Mouse (Mus musculus) cerebellum, adult 2 months (tissue): ENCODE measurements around the gene Hist1h1d. TPM values are rescaled to one million over a fixed set of nuclear protein-coding genes. Genes with fewer than 3 reads are reported as not detected.

ENCODE experiments used
- DNase-seq, 2 experiments: peaks; one replicate each; pipeline ENCODE4 v3.0.0; 2021
- H3K27ac ChIP-seq: fragments of 200-500 bp; 2 replicates; pipeline ENCODE4 v1.5.1; 2012; ENCODE audit warnings: low read length, control low read depth, inconsistent platforms; ENCODE audit not compliant: insufficient read depth
- H3K27me3 ChIP-seq: fragments of 200-500 bp; 2 replicates; pipeline ENCODE4 v1.6.1; 2012; ENCODE audit warnings: inconsistent platforms, mild to moderate bottlenecking, low read length, moderate library complexity; ENCODE audit not compliant: control insufficient read depth, insufficient read depth
- H3K4me1 ChIP-seq: fragments of 200-500 bp; 2 replicates; pipeline ENCODE4 v1.6.1; 2011; ENCODE audit warnings: low read length; ENCODE audit not compliant: control insufficient read depth, insufficient read depth
- H3K4me3 ChIP-seq: fragments of 200-500 bp; replicated peaks from 2 replicates; pipeline ENCODE3; 2011; ENCODE audit warnings: mild to moderate bottlenecking, low read depth, low read length, control low read depth; ENCODE audit not compliant: insufficient read depth
- CTCF ChIP-seq: fragments of 200-500 bp; IDR thresholded peaks from 2 replicates; pipeline ENCODE4 v1.5.1; 2011; ENCODE audit warnings: low read depth, mild to moderate bottlenecking, control low read depth, low read length, moderate library complexity, borderline replicate concordance; ENCODE audit not compliant: insufficient read depth
- POLR2A ChIP-seq: fragments of 200-500 bp; IDR thresholded peaks from 2 replicates; pipeline ENCODE4 v1.6.1; 2011; ENCODE audit warnings: low read length, control low read depth, borderline replicate concordance; ENCODE audit not compliant: insufficient read depth
- WGBS: fragments of 180-500 bp; shearing (Covaris S2); methylation state at CpG from one replicate; pipeline ENCODE4 v1.1.7; 2018; 5-methylcytosine and 5-hydroxymethylcytosine counted together
- polyA plus RNA-seq: library from polyadenylated mRNA; depleted of rRNA; stranded (reverse); fragments of >200 nt; gene quantifications from 2 replicates; pipeline ENCODE4 v1.2.3, GENCODE M21; 2012

The Hist1h1d gene
- polyA plus RNA-seq, 1 experiment = 0.05 TPM

- TF ChIP-seq CTCF = no peak
- no peak for TF ChIP-seq POLR2A
- no peak overlapping the region for H3K4me3 ChIP-seq
- H3K27ac ChIP-seq = no peak overlapping the region
- no peaks in the 10 kb centered on the region for H3K27me3 ChIP-seq
- WGBS = 77% methylated on average over 7 of the region's 7 CpGs
- no peak for DNase-seq
- H3K4me1 ChIP-seq = no peaks in the 10 kb centered on the region
These were observed 23.4 kb downstream of the Hist1h1d start for GRCm38 (mm10) chr13:23576351-23576881.

DNA sequence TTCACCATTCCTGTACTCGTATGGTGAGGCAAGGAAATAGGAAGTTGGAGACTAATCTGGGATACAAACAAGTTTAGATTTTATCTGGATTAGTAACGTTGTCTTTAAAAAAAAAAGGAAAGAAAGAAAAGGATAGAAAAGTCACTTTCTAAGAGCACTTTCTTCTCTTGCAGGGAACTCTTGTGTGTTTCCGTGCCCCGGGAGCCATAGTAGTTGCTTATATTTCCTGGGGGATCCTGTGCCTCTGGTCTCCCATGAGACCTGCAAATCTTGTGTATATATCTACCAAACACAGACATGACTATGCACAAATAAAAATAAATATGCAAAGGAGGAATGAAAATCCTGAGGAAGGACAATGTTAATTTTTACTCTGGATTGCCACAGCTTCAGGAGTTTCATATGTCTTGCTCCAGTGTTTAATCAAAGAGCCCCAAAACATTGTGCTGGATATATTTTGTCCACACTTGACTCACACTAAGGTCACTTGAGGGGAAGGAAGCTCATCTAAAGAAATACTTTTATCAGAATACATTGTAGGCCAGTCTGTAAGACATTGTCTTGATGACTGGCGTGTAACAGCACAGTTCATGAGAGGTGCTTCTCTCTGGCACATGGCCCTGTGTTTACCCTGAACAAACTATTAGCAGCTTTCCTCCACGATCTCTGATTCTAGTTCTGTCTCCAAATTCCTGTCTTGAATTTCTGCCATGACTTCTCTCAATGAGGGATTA is 24.0 kb downstream of the Hist1h1d start:
- Histone ChIP-seq H3K27me3 (no peaks in the 10 kb centered on the region), H3K27ac (no peak overlapping the region), H3K4me3 (no peak overlapping the region), H3K4me1 (no peaks in the 10 kb centered on the region)
- DNase-seq = no peak
- TF ChIP-seq POLR2A = no peak
- TF ChIP-seq CTCF = no peak
- 76% methylated on average over 6 of the region's 6 CpGs for WGBS

GRCm38 (mm10) chr13:23577835-23578234 is 24.8 kb downstream of the Hist1h1d start:
- Histone ChIP-seq H3K27me3 (no peaks in the 10 kb centered on the region), H3K4me1 (no peaks in the 10 kb centered on the region), H3K27ac (no peak overlapping the region), H3K4me3 (no peak overlapping the region)
- DNase-seq = no peak
- no peak for TF ChIP-seq POLR2A
- no peak for TF ChIP-seq CTCF
- WGBS = 92% methylated on average over 1 of the region's 1 CpGs

DNA sequence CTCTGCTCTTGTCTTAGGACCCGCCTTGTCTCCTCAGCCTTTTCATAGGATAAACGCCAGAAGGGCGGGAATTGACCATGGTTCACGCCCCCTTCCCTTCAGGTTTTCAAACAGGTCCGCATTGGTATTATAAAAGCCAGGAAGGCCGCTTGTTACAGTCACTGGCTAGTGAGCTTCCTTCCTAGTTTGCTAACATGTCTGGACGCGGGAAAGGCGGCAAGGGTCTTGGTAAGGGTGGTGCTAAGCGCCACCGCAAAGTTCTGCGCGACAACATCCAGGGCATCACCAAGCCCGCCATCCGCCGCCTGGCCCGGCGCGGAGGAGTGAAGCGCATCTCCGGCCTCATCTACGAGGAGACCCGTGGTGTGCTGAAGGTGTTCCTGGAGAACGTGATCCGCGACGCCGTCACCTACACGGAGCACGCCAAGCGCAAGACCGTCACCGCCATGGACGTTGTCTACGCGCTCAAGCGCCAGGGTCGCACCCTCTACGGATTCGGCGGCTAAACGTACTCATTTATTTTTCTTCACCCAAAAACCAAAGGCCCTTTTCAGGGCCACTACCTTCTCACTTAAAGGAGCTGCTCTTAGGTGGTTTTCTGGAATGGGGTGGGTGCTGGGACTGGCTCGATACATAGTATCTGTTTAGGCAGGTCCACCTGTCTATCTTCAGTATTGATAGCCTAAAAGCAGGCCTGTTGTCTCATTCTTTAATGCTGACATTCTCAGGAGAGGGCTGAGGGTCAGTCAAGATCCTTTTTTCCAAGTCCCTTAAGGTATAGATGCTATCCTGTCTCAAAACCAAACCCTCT is 28.6 kb downstream of the Hist1h1d start, which contains the start of gene Hist1h4d:
Hist1h4d (plus strand) TSS at position 191 of the 811 bp plus-strand sequence.
- Histone ChIP-seq H3K4me3 (peak within 1 kb of the TSS; percentile 56), H3K27ac (no peak within 1 kb of the TSS), H3K4me1 (no peaks in the 10 kb centered on the region), H3K27me3 (no peaks in the 10 kb centered on the region)
- DNase-seq = peak; percentile 95 to 98
- no peak for TF ChIP-seq CTCF
- peak; percentile 99 for TF ChIP-seq POLR2A
- WGBS = 2% methylated on average over 43 of the region's 43 CpGs

DNA sequence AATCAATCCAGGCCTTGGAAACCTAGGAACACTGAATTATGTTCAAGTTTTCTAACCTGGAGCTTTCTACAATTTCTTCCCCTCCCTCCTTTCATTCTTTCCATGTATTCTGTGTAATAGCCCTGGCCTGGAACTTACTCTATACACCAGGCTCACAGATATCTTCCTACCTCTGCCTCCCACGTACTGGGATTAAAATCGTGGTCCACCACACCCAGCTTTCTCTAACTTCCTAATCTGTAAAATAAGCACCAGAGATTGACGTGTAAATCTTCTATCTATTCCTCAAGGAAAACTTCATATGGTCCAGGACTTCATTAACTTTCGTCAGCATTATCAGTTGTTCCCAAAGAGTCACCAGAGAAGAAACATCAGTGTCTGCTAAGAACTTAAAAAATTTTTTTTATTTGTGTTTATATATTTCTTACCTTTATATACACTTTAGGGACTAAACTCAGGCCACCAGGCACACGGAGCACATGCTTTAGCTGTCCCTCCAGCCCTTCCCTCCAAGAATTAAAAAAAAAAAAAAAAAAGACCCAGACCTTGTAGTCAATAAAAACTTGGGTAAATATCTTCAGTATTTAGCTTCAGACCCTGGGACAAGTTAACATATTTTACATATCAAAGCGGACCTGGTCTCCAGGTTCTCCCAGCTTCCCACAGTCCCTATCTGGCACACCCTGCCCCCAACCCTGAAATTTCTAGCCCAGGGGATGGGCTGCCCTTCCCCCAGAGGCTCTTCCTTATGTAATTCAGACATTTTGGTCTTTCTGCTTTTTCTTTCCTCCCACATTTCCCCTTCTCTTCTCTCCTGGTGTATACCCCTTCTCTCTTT is 29.4 kb downstream of the Hist1h1d start:
- H3K4me1 ChIP-seq = no peaks in the 10 kb centered on the region
- no peak overlapping the region for H3K27ac ChIP-seq
- TF ChIP-seq POLR2A (no peak), CTCF (no peak)
- WGBS = 25% methylated on average over 6 of the region's 6 CpGs
- H3K4me3 ChIP-seq = no peak overlapping the region
- DNase-seq = no peak
- H3K27me3 ChIP-seq = no peaks in the 10 kb centered on the region

DNA sequence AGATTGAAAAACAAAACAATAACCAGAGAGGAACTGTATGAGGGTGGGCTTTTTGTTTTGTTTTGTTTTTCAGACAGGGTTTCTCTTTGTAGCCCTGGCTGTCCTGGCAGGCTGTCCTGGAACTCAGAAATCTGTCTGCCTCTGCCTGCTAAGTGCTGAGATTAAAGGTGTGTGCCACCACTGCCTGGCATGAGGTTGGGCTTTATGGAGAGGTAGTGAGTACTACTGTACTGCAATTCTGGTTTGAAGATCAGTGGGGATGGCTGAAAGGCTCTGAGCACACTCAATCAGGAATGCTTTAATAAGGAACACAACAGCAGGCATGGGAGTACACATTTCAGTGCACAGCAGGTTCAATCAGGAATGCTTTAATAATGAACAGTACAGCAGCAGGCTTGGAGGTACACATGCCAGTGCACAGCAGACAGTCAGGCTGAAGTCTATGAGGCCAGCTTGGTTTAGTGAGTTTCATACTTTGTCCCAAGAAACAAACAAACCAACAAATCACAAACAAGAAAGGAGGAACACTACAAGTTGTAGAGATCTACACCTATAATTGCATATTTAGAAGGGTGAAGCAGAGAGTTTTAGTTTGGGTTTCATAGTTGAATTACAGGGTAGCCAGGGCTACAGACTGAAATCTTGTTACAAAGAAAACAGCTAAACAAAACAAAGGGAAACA is 30.5 kb downstream of the Hist1h1d start:
- TF ChIP-seq POLR2A (no peak), CTCF (no peak)
- Histone ChIP-seq H3K27me3 (no peaks in the 10 kb centered on the region), H3K27ac (no peak overlapping the region), H3K4me1 (no peaks in the 10 kb centered on the region), H3K4me3 (no peak overlapping the region)
- DNase-seq = no peak

DNA sequence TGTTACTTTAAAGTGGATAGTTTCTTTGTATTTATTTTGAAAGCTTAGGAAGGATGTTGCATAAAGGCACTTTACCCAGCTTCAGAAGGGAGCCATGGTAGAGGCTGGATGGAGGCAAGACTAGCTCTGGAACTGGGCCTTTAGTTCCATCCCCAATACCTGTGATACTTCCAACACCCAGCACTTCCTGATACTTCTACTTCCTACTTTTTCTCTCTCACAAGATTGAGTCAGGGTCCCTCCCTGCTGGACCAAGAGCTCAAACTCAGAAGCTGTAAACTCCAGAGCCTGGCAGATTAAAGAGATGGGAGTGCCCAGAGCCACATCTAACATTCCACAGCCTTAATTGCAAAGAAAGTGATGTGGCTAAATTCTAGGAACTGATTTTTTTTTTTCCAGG is 31.3 kb downstream of the Hist1h1d start:
- no peak overlapping the region for H3K4me3 ChIP-seq
- H3K27ac ChIP-seq = no peak overlapping the region
- no peaks in the 10 kb centered on the region for H3K27me3 ChIP-seq
- TF ChIP-seq CTCF (no peak), POLR2A (no peak)
- no peaks in the 10 kb centered on the region for H3K4me1 ChIP-seq
- no peak for DNase-seq
